Mouse (Mus musculus) kidney, adult 9 months (tissue): ENCODE data around the gene Abca1.

Experiments
- DNase-seq: peaks from one replicate; pipeline ENCODE4 v3.0.0; 2022

Abca1 gene

GRCm38 (mm10) chr4:53120038-53120685, 39.5 kb downstream of the Abca1 start:
- no peak for DNase-seq

DNA sequence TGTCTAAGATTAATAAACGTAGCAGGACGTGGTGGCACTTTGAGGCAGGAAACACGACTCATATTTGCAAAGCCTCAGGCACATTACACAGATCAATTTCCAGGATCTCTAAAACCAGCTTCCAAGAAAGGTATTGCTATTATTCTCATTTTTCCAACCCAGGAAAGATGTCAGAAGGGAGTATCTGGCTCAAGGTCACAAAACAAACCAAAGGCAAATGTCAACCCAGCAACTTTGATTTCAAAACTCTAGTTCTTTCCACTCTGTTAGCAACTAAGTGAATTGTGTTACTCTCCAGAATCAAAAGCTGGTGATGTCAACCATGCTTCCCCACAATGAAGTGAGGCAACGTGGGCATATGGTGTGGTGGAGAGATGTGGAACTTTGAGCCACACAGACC, 41.1 kb downstream of the Abca1 start:
- DNase-seq, result no peak

DNA sequence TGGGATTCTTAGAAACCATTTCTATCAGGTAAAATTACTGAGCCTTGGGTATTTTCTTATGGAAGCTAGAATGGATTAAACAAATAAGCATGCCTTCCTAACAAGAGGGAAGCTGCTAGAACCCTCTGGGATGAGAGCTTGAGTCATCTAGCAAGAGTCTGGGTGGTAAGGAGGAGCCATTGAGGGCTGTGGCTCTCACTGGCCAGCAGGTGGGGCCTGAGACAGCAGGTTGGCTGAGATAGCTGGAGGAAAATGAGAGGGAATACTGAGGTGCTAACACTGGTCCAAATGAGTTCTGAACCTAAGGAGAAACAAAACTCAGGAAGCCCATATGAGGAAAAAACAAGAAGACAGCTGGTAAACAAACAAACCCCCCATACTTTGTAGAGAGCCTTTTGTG, 42.1 kb downstream of the Abca1 start:
- DNase-seq, result peak; percentile 22

GRCm38 (mm10) chr4:53117076-53117475, 42.6 kb downstream of the Abca1 start:
- DNase-seq, result peak; percentile 44

DNA sequence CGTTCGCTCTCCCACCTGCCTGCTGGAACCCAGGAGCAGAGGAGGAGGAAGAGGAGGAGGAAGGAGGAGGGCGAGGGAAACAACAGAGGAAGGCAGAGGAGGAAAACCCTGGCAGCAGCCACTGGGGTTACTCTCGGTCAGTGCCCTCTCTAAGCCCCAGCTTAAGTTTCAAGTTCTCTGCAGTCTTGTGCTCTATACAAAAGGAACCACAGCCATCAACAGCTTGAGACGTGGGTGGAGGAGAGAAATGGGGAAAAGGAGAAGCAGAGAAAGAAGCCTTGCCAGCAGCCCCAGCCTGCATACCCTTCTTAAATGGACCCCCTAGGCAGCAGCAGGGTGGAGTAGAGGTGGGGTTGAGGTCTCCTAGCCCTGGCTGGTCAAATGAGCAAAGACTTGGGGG, 43.8 kb downstream of the Abca1 start:
- DNase-seq, result peak; percentile 45

DNA sequence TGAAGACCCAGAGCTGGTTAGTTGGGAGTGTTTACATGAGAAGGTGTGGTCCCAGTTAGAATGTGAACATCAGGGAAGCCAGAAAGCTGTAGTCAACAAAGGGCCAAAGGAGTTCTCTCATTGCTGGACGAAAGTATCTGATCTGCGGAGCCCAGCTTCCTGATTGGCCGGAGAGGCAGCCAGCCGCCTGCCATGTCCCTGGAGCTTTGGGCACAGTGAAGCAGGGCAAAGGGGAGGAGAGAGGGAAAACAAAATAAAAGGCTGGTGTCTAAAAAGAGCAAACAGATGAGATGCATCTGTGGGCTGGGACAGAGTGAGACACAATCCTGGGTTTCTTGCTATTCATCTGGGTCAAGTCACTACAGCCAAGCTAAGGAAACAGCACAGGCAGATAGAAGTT, 44.3 kb downstream of the Abca1 start:
- no peak for DNase-seq

DNA sequence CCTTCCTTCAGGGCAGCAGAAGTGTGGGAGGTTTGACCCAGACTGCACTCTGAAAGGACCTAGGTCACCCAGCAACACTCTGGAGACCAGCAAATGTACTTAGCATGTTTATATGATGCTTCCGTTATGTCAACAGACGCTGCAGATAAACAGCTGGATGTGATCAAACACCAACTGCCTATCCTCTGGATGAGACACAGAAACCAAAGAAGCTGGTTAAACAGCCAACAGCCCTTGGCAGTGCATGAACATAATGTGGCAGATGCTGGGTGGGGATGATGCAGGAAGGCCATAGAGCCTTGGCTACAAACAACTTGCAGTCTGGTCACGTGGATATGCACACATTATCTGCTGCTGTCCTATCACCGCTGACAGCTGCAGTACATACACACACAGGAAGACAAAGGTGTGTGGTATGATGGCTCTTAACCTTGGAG, 47.8 kb downstream of the Abca1 start:
- peak; percentile 40 for DNase-seq

GRCm38 (mm10) chr4:53110356-53110755, 49.3 kb downstream of the Abca1 start:
- DNase-seq, result peak; percentile 31

DNA sequence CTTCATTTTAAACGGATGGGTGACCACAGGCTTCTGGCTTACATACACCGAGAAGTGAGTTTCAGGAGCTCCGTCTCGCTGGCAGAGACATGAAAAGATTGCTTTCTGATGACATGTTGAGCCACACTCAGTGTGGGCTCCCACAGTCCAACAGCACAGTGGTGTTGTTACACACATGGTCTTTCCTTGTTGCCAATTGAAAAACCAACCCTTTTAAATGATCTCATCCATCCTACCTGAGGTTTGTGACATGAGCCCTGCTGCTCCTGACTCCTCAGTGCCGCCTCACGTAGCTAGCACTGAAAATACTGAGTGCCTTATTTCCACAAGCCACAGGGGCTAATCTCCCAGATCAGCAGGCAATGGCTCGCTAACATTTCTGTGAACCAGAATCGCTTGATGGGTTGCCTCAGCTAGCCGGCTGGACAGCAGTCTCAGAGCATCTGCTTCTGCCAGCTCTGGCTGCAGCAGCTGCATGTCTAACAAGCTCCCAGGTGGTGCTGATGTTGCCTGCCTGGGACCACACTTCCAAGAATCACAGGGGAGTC, 50.2 kb downstream of the Abca1 start:
- DNase-seq, result no peak

GRCm38 (mm10) chr4:53108194-53108593, 51.5 kb downstream of the Abca1 start:
- DNase-seq, result no peak

- DNase-seq, result no peak
Measured at GRCm38 (mm10) chr4:53106732-53107131, 53.0 kb downstream of the Abca1 start.

GRCm38 (mm10) chr4:53106071-53106470, 53.6 kb downstream of the Abca1 start:
- DNase-seq, result no peak

- DNase-seq, result no peak
Measured at GRCm38 (mm10) chr4:53104634-53105033, 55.1 kb downstream of the Abca1 start.

- DNase-seq, result no peak
Measured at GRCm38 (mm10) chr4:53102529-53102928, 57.2 kb downstream of the Abca1 start.

DNA sequence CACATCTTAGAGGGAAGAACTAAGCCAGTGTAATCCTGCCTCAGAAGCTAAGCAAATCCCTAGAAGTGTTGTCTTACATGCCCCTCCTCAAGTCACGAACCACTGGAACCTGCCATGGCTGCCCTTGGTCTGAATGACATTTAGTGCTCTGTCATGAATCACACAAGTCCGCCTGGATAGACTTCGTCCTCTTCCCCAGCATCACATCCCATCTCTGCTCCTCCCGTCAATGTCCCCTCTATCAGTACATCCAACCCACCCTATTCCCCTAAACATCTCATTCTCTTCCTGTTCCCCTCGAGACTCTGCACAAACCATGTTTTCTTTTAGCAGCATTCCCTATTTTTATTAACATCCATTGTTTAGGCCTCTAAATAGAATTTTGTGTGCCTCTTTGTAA, 58.4 kb downstream of the Abca1 start:
- no peak for DNase-seq

- no peak for DNase-seq
Measured at GRCm38 (mm10) chr4:53100492-53100891, 59.2 kb downstream of the Abca1 start.

GRCm38 (mm10) chr4:53094850-53095249, 64.8 kb downstream of the Abca1 start:
- no peak for DNase-seq

DNA sequence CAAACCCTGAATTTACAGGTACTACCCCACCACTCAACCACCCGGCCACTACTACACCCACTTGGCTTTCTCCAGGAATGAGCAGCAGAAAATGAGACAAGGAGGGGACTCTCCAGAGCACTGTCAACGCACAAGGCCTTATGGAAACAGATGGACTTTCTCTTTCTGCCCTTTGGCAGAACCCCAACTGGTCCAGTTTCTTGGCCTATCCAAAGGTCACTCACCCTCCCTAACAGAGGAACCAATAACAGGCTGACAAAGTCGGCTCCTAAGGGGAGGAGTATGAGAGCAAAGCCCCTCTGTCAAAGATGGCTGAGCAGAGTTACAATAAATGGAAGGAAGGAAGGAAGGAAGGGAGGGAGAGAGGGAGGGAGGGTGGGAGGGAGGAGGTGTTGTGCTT, 65.4 kb downstream of the Abca1 start:
- DNase-seq, result peak; percentile 84

DNA sequence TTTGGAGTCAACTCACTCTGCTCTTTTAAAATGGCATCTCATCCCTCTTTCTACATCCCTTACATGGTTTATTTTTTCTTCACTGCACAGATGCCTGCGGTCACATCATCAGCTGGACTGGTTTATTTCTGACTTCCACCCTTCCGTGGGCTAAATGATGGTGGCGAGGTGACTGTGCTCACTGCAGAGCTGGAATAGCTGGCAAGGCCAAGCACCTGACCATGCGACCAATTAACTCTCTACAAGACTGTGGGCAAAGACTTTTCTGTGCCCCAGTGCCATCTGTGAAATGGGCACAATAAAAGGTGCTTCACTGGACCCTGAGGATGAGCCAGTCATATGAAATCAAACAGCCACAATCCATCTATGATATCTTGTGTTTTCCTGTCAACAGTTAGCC, 66.1 kb downstream of the Abca1 start:
- no peak for DNase-seq

DNA sequence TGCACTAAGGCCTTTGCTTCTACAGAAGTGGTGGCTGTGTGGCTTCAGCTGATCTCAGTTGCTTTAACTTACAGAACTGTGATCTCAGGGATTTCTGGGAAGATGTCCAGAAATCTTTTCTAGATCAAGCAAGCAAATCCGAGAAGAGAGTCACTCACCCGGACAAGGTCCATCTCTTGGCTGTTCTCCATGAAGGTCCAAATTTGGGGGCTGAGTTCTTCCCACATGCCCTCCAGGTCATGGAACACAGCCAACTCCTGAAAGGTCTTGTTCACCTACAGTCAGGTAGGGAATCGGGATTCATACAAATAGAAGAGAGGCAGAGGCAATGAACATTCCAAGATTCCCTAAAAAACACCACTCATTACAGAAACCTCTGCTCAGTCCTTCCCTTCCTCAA, 70.1 kb downstream of the Abca1 start:
- peak; percentile 89 for DNase-seq

- no peak for DNase-seq
Measured at GRCm38 (mm10) chr4:53088999-53089398, 70.7 kb downstream of the Abca1 start.

DNA sequence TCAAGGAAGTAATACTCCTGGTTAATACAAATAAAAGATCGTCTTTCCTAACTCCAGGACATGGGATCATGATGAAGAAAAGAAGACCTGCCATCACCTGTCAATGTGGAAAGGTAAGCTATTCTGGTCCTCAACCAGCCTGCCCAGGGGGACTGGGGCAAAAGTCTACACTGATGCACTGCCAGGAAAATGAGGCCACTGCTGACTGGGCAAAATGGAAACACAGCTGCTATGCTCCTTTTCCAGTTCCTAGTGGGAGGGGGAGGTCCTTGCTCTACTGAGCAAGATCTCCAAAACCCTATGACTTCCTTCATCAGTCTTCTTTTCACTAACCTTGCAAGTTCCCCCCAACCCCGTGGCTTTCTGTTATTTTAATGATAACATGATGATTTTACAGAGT, 73.1 kb downstream of the Abca1 start:
- peak; percentile 58 for DNase-seq

DNA sequence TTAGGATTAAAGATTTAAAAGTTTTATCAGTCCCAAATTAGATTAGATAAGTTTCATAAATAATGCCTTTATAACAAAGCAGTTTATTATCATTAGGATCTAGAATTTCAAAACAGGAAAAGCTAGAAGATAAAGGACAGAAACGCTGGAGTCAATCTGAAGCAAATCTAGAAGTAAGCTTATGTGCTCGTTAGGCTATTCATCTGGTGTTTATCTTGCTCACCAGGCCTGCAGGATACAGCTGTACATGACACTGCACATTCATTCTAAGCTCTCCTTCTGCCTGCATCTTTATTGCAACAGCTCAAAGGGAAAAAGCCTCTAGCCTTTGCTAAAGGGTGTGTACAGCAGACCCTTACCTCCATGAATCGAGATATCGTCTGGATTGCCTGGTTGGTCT, 74.1 kb downstream of the Abca1 start:
- no peak for DNase-seq

DNA sequence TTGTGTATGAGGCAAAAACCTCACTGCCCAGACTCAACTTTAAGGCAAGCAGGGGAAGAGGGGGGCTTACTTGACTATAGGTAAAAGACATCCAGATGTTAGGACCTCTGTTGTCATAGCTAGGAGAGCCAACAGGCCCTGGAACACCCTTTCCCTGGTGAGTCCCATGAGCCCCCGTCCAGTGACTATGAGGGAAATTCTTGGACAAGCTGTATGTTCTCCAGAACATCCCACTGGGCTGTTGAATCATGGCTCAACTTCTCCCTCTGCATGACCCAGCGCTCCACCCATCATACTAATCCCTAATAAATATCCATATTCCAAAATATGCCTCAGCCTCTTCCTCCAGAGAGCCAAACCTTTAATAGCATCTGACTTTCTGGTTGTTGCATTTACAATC, 76.6 kb downstream of the Abca1 start:
- no peak for DNase-seq

DNA sequence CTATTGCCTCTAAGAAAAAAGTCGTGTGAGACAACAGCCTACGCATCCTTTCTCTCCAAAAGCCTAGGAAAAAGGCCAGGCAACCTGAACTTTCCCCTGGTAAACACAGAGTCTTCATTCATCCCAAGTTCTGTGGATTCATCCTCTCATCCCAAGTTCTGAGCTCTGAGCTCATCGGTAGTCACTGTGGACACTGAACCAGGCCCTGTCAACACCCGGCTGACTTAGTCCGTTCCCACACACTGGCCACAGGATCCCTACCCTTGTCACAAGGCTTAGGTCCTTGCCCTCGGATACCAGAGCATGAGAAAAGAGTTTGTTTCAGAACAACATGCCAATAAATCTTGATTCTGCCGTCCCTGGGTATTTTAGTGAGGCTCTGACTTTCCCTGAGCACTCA, 77.2 kb downstream of the Abca1 start:
- no peak for DNase-seq
